Mouse (Mus musculus) embryonic fibroblast, embryonic 13.5 days (primary cell): ENCODE data around the gene Atp8a2.

ENCODE experiments used
- CTCF ChIP-seq: IDR thresholded peaks from 2 replicates; pipeline ENCODE4 v1.5.1; 2011; ENCODE audit warnings: mild to moderate bottlenecking, control low read depth, low read length, moderate library complexity, borderline replicate concordance; ENCODE audit not compliant: insufficient read depth
- POLR2A ChIP-seq: IDR thresholded peaks from 2 replicates; pipeline ENCODE4 v1.6.1; 2011; ENCODE audit warnings: low read depth, mild to moderate bottlenecking, control low read depth, low read length, moderate library complexity

DNA sequence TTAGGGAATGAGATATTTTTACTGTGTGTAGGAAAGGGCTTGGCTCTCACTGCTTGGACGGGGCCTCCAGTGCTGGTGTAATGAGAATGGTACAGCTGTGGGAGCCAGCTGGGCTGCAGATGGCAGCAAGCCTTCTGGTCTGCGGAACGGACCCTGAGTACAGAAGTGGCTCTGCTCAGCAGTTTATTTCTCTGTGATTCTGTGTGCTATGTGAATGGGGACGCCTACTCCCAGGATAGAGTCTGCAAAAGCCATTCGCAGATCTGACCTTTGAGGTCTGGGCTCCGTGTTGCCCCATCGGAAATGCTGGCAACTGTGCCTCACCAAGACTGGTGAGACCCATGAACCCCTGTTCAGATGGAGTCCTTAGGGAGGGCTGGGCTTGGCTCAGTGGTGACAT, 569.2 kb downstream of the Atp8a2 start:
- TF ChIP-seq CTCF (no peak), POLR2A (no peak)
